Mouse (Mus musculus) midbrain, embryonic 12.5 days (tissue): ENCODE data around the gene E130218I03Rik. TPM values are rescaled to one million over a fixed set of nuclear protein-coding genes. Genes with fewer than 3 reads are reported as not detected.
A peak's percentile ranks its signal among the peaks of the same experiment; 100 is the strongest.

Source experiments
- ATAC-seq: fragments of 200-750 bp; cut with Nextera tagmentation; 2 replicates; pipeline ENCODE4 v1.8.0; 2017; ENCODE audit warnings: low read depth, moderate TSS enrichment, moderate library complexity; ENCODE audit not compliant: low FRiP score
- H3K27ac ChIP-seq: fragments of 300-500 bp; sonication (generic); replicated peaks from 2 replicates; pipeline ENCODE4 v1.5.1; 2016; ENCODE audit warnings: mild to moderate bottlenecking
- H3K27me3 ChIP-seq: fragments of 300-500 bp; sonication (generic); 2 replicates; pipeline ENCODE4 v1.6.1; 2016; ENCODE audit warnings: mild to moderate bottlenecking
- H3K36me3 ChIP-seq: fragments of 300-500 bp; sonication (generic); 2 replicates; pipeline ENCODE4 v1.6.1; 2016
- H3K4me1 ChIP-seq: fragments of 300-500 bp; sonication (generic); 2 replicates; pipeline ENCODE4 v1.6.1; 2016
- H3K4me2 ChIP-seq: fragments of 300-500 bp; sonication (generic); replicated peaks from 2 replicates; pipeline ENCODE4 v1.6.1; 2016; ENCODE audit warnings: mild to moderate bottlenecking, moderate library complexity
- H3K4me3 ChIP-seq: fragments of 300-500 bp; sonication (generic); 2 replicates; pipeline ENCODE4 v1.5.1; 2016; ENCODE audit warnings: mild to moderate bottlenecking
- H3K9ac ChIP-seq: fragments of 300-500 bp; sonication (generic); replicated peaks from 2 replicates; pipeline ENCODE4 v1.6.1; 2016; ENCODE audit warnings: mild to moderate bottlenecking, moderate library complexity
- H3K9me3 ChIP-seq: fragments of 300-500 bp; sonication (generic); 2 replicates; pipeline ENCODE4 v1.6.1; 2016; ENCODE audit warnings: mild to moderate bottlenecking
- WGBS: fragments of 180-500 bp; shearing (Covaris S2); methylation state at CpG from one replicate; pipeline ENCODE4 v1.1.7; 2016; 5-methylcytosine and 5-hydroxymethylcytosine counted together
- polyA plus RNA-seq: library from polyadenylated mRNA; unstranded; fragments of >200 nt; fragmentation: Nextera tagmentation; extraction: Ambion mirVana; gene quantifications from 2 replicates; pipeline ENCODE4 v1.2.1, GENCODE M21; 2016

Gene E130218I03Rik
- polyA plus RNA-seq, 1 experiment from 2014 or later = 0.23 TPM

DNA sequence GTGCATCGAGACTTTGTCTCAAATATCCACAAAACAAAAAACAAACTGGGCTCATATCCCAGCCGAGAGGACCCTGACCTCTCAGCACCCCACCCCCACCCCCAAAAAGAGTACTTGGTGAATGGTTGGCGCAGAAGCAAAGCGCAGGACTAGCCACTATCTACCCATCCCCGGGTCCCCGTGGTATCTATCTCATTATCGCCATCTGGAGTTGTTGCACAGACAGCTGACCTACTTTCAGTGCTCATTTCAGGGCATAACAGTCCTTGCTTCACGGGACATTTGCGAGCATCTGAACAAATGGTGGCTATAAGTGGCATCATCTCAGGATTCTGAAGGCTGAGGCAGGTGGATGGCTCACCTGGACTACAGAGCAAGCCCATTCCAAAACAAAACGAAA is 4.8 kb upstream of the E130218I03Rik start:
- Histone ChIP-seq H3K27ac (no peak overlapping the region), H3K4me1 (peaks cover 8% of the 10 kb centered on the region; the same call in 1 of the 2 replicates), H3K9me3 (no peaks in the 10 kb centered on the region), H3K27me3 (peaks cover 28% of the 10 kb centered on the region), H3K9ac (no peak overlapping the region), H3K36me3 (0 out of 2 replicates have a peak, but pooled peaks cover 5% of the 10 kb centered on the region), H3K4me3 (no peak overlapping the region), H3K4me2 (no peak overlapping the region)
- ATAC-seq = no peak
- 17% methylated on average over 10 of the region's 10 CpGs for WGBS

DNA sequence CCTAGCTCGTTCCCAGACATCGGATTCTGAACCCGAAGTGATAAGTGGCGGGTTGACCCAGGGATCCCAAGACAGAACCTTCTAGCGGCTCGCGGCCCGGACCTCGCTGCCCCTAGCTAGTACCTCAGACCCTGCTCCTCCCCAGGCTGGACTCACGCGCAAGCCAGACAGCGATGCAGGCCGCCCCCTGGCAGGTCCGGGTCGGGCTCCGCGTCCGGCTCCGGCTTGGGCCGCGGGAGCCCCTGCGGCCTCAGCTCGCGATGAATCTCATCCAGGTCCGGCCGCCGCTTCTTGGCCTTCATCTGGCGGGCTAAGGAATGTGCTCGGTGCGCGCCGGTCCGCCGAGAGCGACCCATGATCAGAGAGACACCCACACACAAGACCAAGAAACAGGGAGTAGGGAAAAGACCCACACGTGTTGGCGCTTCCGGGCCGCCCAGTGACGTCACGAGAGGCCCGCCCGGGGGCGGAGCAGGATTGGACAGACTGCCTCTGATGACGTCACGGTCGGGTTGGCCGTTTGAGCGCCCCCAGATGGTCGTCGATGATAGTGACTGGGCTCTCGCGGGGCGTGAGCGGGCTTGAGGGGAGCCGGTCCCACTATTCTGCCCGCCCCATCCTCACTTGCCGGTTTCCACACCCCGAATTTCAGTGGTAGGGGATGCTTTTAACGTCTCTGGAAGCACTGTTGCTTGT is 1.8 kb downstream of the E130218I03Rik start, which contains the start of gene Zfp593:
Zfp593 (minus strand) TSS at position 445 of the 696 bp plus-strand sequence.
- Histone ChIP-seq H3K36me3 (0 out of 2 replicates have a peak, but pooled peaks cover 5% of the 10 kb centered on the region), H3K4me2 (peak within 1 kb of the TSS; percentile 70), H3K27ac (no peak within 1 kb of the TSS), H3K9me3 (no peaks in the 10 kb centered on the region), H3K27me3 (peaks cover 43% of the 10 kb centered on the region), H3K9ac (peak within 1 kb of the TSS; percentile 68), H3K4me3 (peak within 1 kb of the TSS; percentile 66), H3K4me1 (peaks cover 31% of the 10 kb centered on the region)
- under 1% methylated on average over 60 of the region's 60 CpGs for WGBS
- peak; percentile 82 for ATAC-seq

DNA sequence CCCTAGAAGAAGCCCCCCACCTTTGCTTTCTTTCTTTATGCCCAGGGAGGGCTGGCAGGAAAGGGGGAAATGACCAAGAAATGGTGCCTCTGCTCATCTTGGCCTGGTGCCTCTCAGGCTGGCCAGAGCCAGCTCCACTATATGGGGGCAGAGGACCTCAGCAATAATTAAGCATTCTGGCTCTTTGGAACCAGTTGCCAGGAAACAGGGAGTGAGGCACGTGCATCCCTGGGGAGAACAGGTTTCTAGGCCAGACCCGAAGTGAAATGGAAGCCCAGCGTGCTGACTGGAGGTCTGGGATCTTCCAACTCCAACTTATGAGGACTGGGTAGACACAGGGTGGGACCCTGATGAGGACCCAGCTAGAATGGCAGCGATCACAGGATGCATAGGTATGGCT is 2.8 kb downstream of the E130218I03Rik start:
- no peak overlapping the region for H3K27ac ChIP-seq
- 17% methylated on average over 4 of the region's 4 CpGs for WGBS
- H3K27me3 ChIP-seq = peaks cover 52% of the 10 kb centered on the region
- H3K9ac ChIP-seq = no peak overlapping the region
- 0 out of 2 replicates have a peak, but pooled peaks cover 5% of the 10 kb centered on the region for H3K36me3 ChIP-seq
- H3K9me3 ChIP-seq = no peaks in the 10 kb centered on the region
- H3K4me2 ChIP-seq = peak overlapping the region; percentile 70; the same call in 1 of the 2 replicates
- H3K4me3 ChIP-seq = no peak overlapping the region
- ATAC-seq = no peak
- peaks cover 41% of the 10 kb centered on the region for H3K4me1 ChIP-seq

- Histone ChIP-seq H3K9me3 (no peaks in the 10 kb centered on the region), H3K27me3 (peaks cover 57% of the 10 kb centered on the region), H3K4me2 (peak within 1 kb of the TSS; percentile 70), H3K27ac (no peak within 1 kb of the TSS), H3K4me3 (peak within 1 kb of the TSS; percentile 66), H3K4me1 (peaks cover 46% of the 10 kb centered on the region), H3K36me3 (0 out of 2 replicates have a peak, but pooled peaks cover 5% of the 10 kb centered on the region), H3K9ac (no peak within 1 kb of the TSS; the same call in 1 of the 2 replicates)
- 78% methylated on average over 7 of the region's 7 CpGs for WGBS
- no peak for ATAC-seq
These were observed 3.3 kb downstream of the E130218I03Rik start, which contains the start of gene Gm30191 for GRCm38 (mm10) chr4:134246719-134247258. Gene Gm30191 (plus strand): TSS chr4:134246935.

DNA sequence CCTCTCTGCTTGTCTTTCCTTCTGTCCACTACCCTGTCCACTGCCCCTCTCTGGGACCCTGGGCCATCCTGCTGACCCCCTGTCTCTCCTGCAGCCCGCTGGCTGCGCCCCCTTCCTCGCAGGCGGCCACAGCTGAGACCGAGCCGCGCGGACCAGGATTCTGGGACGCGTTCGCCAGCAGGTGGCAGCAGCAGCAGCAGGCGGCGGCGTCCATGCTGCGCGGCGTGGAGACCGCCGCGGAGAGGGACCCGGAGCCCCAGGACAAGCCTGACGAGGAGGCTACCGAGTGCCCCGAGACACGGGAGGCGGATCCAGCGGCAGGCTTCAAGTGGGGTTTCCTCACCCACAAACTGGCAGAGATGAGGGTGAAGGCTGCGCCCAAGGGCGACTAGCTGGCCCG is 6.2 kb downstream of the E130218I03Rik start:
- Histone ChIP-seq H3K4me1 (peaks cover 66% of the 10 kb centered on the region), H3K9ac (peak overlapping the region; percentile 24; the same call in 1 of the 2 replicates)

DNA sequence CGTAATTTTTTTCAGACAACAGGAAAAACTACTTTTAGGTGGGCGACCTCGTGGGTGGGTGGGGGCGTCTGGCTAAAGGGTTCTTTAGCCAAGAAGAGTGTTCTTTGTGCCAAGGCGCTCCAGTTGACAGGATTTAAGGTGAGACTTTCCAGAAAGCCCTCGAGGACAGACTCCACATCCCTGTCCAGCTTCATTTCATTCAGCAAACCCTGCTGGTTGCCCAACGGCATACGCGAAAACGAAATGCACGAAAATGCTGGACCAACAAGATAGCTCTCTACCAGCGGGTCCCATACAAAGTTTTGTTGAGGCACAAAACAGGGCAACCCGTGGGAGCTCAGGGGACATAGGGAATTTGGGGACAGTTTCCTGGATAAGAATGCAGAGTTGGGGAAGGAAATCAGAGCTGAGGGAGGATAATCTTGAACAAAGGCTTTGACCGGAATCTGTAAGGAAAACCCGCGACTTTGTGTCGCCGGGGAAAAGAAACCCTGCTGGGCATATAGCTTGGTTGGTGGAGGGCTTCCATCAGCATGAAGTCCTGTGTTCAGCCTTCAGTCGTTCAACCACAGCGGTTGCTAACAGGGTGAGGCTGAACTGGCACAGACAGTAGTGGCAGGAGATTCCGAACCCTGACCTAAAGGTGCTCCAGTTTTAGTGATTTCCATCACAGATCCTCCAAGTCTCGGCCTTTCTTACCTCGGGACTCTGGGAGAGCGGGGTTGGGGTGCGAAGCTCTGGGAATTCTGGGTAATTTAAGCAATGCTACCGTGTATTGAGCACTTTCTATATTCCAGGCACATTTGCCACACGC is 6.9 kb downstream of the E130218I03Rik start:
- WGBS = 5% methylated on average over 27 of the region's 27 CpGs
- Histone ChIP-seq H3K4me2 (peak overlapping the region; percentile 86), H3K4me3 (peak overlapping the region; percentile 51), H3K27me3 (peaks cover 93% of the 10 kb centered on the region), H3K36me3 (no peaks in the 10 kb centered on the region), H3K9me3 (no peaks in the 10 kb centered on the region), H3K4me1 (peaks cover 69% of the 10 kb centered on the region), H3K9ac (peak overlapping the region; percentile 24; the same call in 1 of the 2 replicates), H3K27ac (no peak overlapping the region)
- no peak for ATAC-seq

More for the DNA sequence above, 6.2 kb downstream of the E130218I03Rik start:
- 0% methylated on average over 30 of the region's 30 CpGs for WGBS
- Histone ChIP-seq H3K27ac (no peak overlapping the region), H3K4me2 (peak overlapping the region; percentile 86), H3K4me3 (peak overlapping the region; percentile 51), H3K36me3 (no peaks in the 10 kb centered on the region), H3K27me3 (peaks cover 86% of the 10 kb centered on the region), H3K9me3 (no peaks in the 10 kb centered on the region)
- ATAC-seq = peak; percentile 62; the same call in 1 of the 2 replicates

- Histone ChIP-seq H3K9me3 (no peaks in the 10 kb centered on the region), H3K4me2 (peak overlapping the region; percentile 86), H3K36me3 (no peaks in the 10 kb centered on the region), H3K27ac (no peak overlapping the region), H3K4me1 (peaks cover 68% of the 10 kb centered on the region), H3K27me3 (peaks cover 98% of the 10 kb centered on the region), H3K4me3 (peak overlapping the region; percentile 51), H3K9ac (peak overlapping the region; percentile 57)
- WGBS = 8% methylated on average over 10 of the region's 10 CpGs
- no peak for ATAC-seq
These were observed 7.4 kb downstream of the E130218I03Rik start for GRCm38 (mm10) chr4:134250930-134251240.

DNA sequence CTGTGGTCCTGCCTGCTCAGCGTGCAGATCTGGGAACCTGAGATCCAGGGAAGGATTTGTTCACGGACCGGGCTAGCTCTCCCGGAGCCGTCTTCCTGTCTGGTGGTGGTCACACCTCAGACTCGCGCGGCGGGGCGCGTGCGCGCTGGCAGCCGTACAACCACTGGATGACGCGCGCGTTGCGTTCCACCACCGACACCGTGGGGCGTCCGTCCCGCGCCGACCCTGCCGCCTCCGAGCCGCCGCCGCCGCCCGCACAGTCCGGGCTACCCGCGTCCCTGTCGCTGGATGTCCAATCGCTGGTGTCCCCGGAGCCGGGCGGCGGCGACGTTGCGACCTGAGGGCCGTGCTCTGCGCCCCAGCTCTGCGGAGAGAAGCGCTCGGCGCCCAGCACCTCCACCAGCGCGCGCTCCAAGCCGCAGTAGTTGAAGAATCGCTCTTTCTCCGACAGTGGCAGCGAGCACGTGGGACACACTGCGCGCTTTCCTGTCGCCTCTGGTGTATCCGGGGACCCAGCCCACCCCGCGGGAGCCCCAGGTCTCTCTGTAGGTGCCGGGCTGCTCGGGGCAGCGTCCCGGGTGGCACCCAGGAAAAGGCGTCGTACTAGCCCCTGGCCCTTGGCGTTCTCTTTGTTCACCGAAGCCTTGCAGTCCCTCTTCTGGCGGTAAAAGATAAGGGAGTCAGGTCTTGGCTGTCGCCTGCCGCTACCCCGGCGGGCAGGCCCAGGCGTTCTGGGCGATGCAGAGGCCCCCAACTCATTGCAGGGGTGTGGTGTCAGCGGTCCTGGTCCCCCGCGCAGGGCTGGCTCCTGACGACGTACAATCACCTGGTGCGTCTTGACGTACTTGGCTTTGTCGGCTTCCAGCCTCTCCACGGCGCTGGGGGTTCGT is 8.0 kb downstream of the E130218I03Rik start:
- WGBS = 2% methylated on average over 74 of the region's 91 CpGs
- Histone ChIP-seq H3K27me3 (peaks cover 100% of the 10 kb centered on the region), H3K4me1 (peaks cover 68% of the 10 kb centered on the region), H3K4me3 (peak overlapping the region; percentile 51), H3K4me2 (peak overlapping the region; percentile 86), H3K36me3 (no peaks in the 10 kb centered on the region), H3K27ac (no peak overlapping the region), H3K9me3 (no peaks in the 10 kb centered on the region), H3K9ac (peak overlapping the region; percentile 57)
- peak; percentile 31; the same call in 1 of the 2 replicates for ATAC-seq

DNA sequence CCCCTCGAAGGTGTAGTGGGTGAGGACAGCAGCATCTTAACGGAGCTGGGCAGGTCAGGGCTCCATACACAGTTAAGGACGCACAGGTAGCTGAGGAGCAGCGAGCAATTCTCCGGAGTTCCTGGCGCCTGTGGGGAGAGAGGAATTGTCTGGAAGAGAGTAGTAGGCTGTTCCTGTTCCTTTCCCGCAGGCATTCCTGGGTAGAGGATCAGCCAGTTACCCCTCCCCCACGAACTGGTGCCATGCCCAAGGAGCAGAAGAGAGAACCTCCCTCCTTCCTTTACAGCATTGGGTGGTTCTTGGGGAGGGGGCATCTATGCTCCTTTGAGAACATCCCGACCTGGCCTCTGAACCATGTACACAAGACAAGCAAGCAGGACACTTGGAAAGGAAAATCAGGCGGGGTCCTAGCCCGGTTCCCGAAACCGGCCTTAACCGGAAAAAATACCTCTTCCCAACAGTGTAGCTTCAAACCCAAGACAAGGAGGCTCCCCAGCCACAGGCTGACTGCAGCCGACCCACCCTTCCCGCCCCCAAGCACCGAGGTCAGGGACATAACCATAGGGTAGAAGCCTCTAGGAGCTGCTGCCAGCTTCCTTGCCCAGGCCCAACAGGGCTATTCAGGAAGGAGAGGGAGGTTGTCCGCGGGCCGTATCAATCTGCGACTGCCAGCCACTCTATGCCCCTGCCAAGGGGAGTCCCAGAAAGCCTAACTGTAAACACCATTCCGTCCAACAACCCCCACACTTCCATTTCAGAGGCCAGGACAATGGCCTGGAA is 8.9 kb downstream of the E130218I03Rik start:
- H3K27ac ChIP-seq = no peak overlapping the region

GRCm38 (mm10) chr4:134252911-134253721 is 9.7 kb downstream of the E130218I03Rik start:
- H3K4me2 ChIP-seq = peak overlapping the region; percentile 37
- H3K36me3 ChIP-seq = no peaks in the 10 kb centered on the region
- H3K27ac ChIP-seq = no peak overlapping the region; the same call in 1 of the 2 replicates
- peak overlapping the region; percentile 20 for H3K4me3 ChIP-seq
- no peak for ATAC-seq
- H3K9me3 ChIP-seq = no peaks in the 10 kb centered on the region
- WGBS = 4% methylated on average over 15 of the region's 15 CpGs
- peaks cover 79% of the 10 kb centered on the region for H3K4me1 ChIP-seq
- no peak overlapping the region for H3K9ac ChIP-seq
- peaks cover 88% of the 10 kb centered on the region for H3K27me3 ChIP-seq

More for the DNA sequence above, 8.9 kb downstream of the E130218I03Rik start:
- Histone ChIP-seq H3K4me2 (peak overlapping the region; percentile 86), H3K9me3 (no peaks in the 10 kb centered on the region), H3K27me3 (peaks cover 96% of the 10 kb centered on the region), H3K4me3 (peak overlapping the region; percentile 51), H3K9ac (peak overlapping the region; percentile 57; the same call in 1 of the 2 replicates), H3K36me3 (no peaks in the 10 kb centered on the region), H3K4me1 (peaks cover 73% of the 10 kb centered on the region)
- no peak for ATAC-seq
- 4% methylated on average over 22 of the region's 22 CpGs for WGBS
